Mouse (Mus musculus) lung, embryonic 14.5 days (tissue): ENCODE results near the gene Zfp36l1. TPM values are rescaled to one million over a fixed set of nuclear protein-coding genes. Genes with fewer than 3 reads are reported as not detected.

Experiments used
- ATAC-seq: fragments of 200-750 bp; cut with Nextera tagmentation; 2 replicates; pipeline ENCODE4 v1.8.0; 2017; ENCODE audit warnings: mild to moderate bottlenecking, moderate TSS enrichment, moderate library complexity; ENCODE audit not compliant: insufficient read depth
- DNase-seq: peaks from one replicate; pipeline ENCODE4 v3.0.0-alpha.2; 2015
- H3K27ac ChIP-seq: fragments of 300-500 bp; sonication (generic); 2 replicates; pipeline ENCODE4 v1.5.1; 2014; ENCODE audit warnings: low read depth, mild to moderate bottlenecking, moderate library complexity
- H3K27me3 ChIP-seq: fragments of 300-500 bp; sonication (generic); 2 replicates; pipeline ENCODE4 v1.6.1; 2014; ENCODE audit warnings: low read length, control low read depth; ENCODE audit not compliant: insufficient read depth
- H3K36me3 ChIP-seq: fragments of 300-500 bp; sonication (generic); 2 replicates; pipeline ENCODE4 v1.6.1; 2014; ENCODE audit warnings: control low read depth; ENCODE audit not compliant: insufficient read depth
- H3K4me1 ChIP-seq: fragments of 300-500 bp; sonication (generic); 2 replicates; pipeline ENCODE4 v1.6.1; 2014; ENCODE audit warnings: antibody characterized with exemption, control low read depth; ENCODE audit not compliant: insufficient read depth
- H3K4me2 ChIP-seq: fragments of 300-500 bp; sonication (generic); 2 replicates; pipeline ENCODE4 v1.6.1; 2014; ENCODE audit warnings: mild to moderate bottlenecking
- H3K4me3 ChIP-seq: fragments of 300-500 bp; sonication (generic); 2 replicates; pipeline ENCODE4 v1.5.1; 2014; ENCODE audit warnings: low read depth, low read length
- H3K9ac ChIP-seq: fragments of 300-500 bp; sonication (generic); 2 replicates; pipeline ENCODE4 v1.6.1; 2014
- H3K9me3 ChIP-seq: fragments of 300-500 bp; sonication (generic); 2 replicates; pipeline ENCODE4 v1.6.1; 2016; ENCODE audit warnings: low read depth, low read length, control low read depth
- CTCF ChIP-seq: IDR thresholded peaks from 2 replicates; pipeline ENCODE4 v1.5.1; 2016; ENCODE audit warnings: antibody characterized with exemption, low read depth
- WGBS: fragments of 180-500 bp; shearing (Covaris S2); extraction: QIAGEN DNeasy Blood & Tissue Kit; methylation state at CpG from one replicate; pipeline ENCODE4 v1.1.7; 2014; 5-methylcytosine and 5-hydroxymethylcytosine counted together
- polyA plus RNA-seq: library from polyadenylated mRNA; unstranded; fragments of >200 nt; fragmentation: Nextera tagmentation; extraction: Ambion mirVana; gene quantifications from 2 replicates; pipeline ENCODE4 v1.2.1, GENCODE M21; 2014

Gene Zfp36l1
- 190 and 192 TPM in 2 replicates for polyA plus RNA-seq

GRCm38 (mm10) chr12:80112852-80113551 lies at the start of gene Zfp36l1:
TSS of gene Zfp36l1 (minus strand) at chr12:80113013.
- under 1% methylated on average over 42 of the region's 42 CpGs for WGBS
- peak; percentile 68 for ATAC-seq
- Histone ChIP-seq H3K4me1 (peaks cover 6% of the 10 kb centered on the region; the same call in 1 of the 2 replicates), H3K9me3 (no peaks in the 10 kb centered on the region), H3K27me3 (no peaks in the 10 kb centered on the region), H3K4me3 (peak within 1 kb of the TSS; percentile 96), H3K36me3 (peaks cover 31% of the 10 kb centered on the region), H3K27ac (peak within 1 kb of the TSS; percentile 99), H3K4me2 (peak within 1 kb of the TSS; percentile 98), H3K9ac (peak within 1 kb of the TSS; percentile 100)
- DNase-seq, result peak; percentile 98
- TF ChIP-seq CTCF, result no peak

GRCm38 (mm10) chr12:80162448-80162847 lies 49.6 kb upstream of the Zfp36l1 start:
- H3K27me3 ChIP-seq, result no peaks in the 10 kb centered on the region
- peak; percentile 35; the same call in 1 of the 2 replicates for TF ChIP-seq CTCF

GRCm38 (mm10) chr12:80157675-80158074 lies 44.9 kb upstream of the Zfp36l1 start:
- Histone ChIP-seq H3K9ac (no peak overlapping the region), H3K4me2 (peak overlapping the region; percentile 13; the same call in 1 of the 2 replicates), H3K36me3 (no peaks in the 10 kb centered on the region), H3K9me3 (no peaks in the 10 kb centered on the region; the same call in 1 of the 2 replicates), H3K4me3 (no peak overlapping the region), H3K4me1 (no peaks in the 10 kb centered on the region), H3K27ac (no peak overlapping the region), H3K27me3 (no peaks in the 10 kb centered on the region)
- peak; percentile 76 for TF ChIP-seq CTCF
- WGBS, result 6% methylated on average over 5 of the region's 5 CpGs
- no peak for ATAC-seq
- peak; percentile 73 for DNase-seq

More at GRCm38 (mm10) chr12:80162448-80162847, 49.6 kb upstream of the Zfp36l1 start:
- H3K4me2 ChIP-seq, result no peak overlapping the region
- H3K27ac ChIP-seq, result no peak overlapping the region
- DNase-seq (peak; percentile 38), ATAC-seq (no peak)
- no peak overlapping the region for H3K9ac ChIP-seq
- 73% methylated on average over 3 of the region's 3 CpGs for WGBS
- no peak overlapping the region for H3K4me3 ChIP-seq
- H3K36me3 ChIP-seq, result peaks cover 32% of the 10 kb centered on the region
- no peaks in the 10 kb centered on the region for H3K9me3 ChIP-seq
- no peaks in the 10 kb centered on the region for H3K4me1 ChIP-seq

- TF ChIP-seq CTCF, result peak; percentile 84
- WGBS, result 38% methylated on average over 10 of the region's 10 CpGs
- Histone ChIP-seq H3K4me2 (no peak overlapping the region), H3K9me3 (no peaks in the 10 kb centered on the region; the same call in 1 of the 2 replicates), H3K27me3 (no peaks in the 10 kb centered on the region), H3K36me3 (no peaks in the 10 kb centered on the region), H3K27ac (no peak overlapping the region), H3K4me1 (no peaks in the 10 kb centered on the region), H3K9ac (no peak overlapping the region), H3K4me3 (no peak overlapping the region)
- DNase-seq, result peak; percentile 85
- ATAC-seq, result no peak
Measured at GRCm38 (mm10) chr12:80153687-80154326, 41.0 kb upstream of the Zfp36l1 start.

- Histone ChIP-seq H3K4me3 (no peak overlapping the region), H3K36me3 (no peaks in the 10 kb centered on the region), H3K9me3 (no peaks in the 10 kb centered on the region; the same call in 1 of the 2 replicates), H3K4me1 (no peaks in the 10 kb centered on the region), H3K9ac (no peak overlapping the region), H3K27ac (no peak overlapping the region), H3K4me2 (no peak overlapping the region), H3K27me3 (no peaks in the 10 kb centered on the region)
- 0 out of 2 replicates have a peak, but pooled peaks have one; percentile 31 for TF ChIP-seq CTCF
- no peak for ATAC-seq
- DNase-seq, result no peak
- 87% methylated on average over 6 of the region's 6 CpGs for WGBS
Measured at GRCm38 (mm10) chr12:80153078-80153477, 40.3 kb upstream of the Zfp36l1 start.

- 89% methylated on average over 6 of the region's 6 CpGs for whole genome bisulfite sequencing
- no peak overlapping the region for H3K4me3 ChIP-seq
- H3K9me3 ChIP-seq, result no peaks in the 10 kb centered on the region; the same call in 1 of the 2 replicates
- no peaks in the 10 kb centered on the region for H3K36me3 ChIP-seq
- no peak overlapping the region for H3K9ac ChIP-seq
- H3K4me2 ChIP-seq, result no peak overlapping the region
- TF ChIP-seq CTCF, result peak; percentile 40
- ATAC-seq (no peak), DNase-seq (no peak)
- H3K27me3 ChIP-seq, result no peaks in the 10 kb centered on the region
- peaks cover 4% of the 10 kb centered on the region for H3K4me1 ChIP-seq
- H3K27ac ChIP-seq, result no peak overlapping the region
Measured at GRCm38 (mm10) chr12:80151821-80152220, 39.0 kb upstream of the Zfp36l1 start.

GRCm38 (mm10) chr12:80150624-80151023 lies 37.8 kb upstream of the Zfp36l1 start:
- no peak for ATAC-seq
- Histone ChIP-seq H3K27me3 (no peaks in the 10 kb centered on the region), H3K4me3 (no peak overlapping the region), H3K27ac (no peak overlapping the region), H3K4me1 (peaks cover 5% of the 10 kb centered on the region), H3K9me3 (no peaks in the 10 kb centered on the region; the same call in 1 of the 2 replicates), H3K36me3 (no peaks in the 10 kb centered on the region), H3K9ac (no peak overlapping the region), H3K4me2 (no peak overlapping the region)
- WGBS, result 35% methylated on average over 8 of the region's 8 CpGs
- peak; percentile 64 for DNase-seq
- TF ChIP-seq CTCF, result no peak
